Mouse (Mus musculus): ENCODE measurements around the gene Cir1. TPM values are rescaled to one million over a fixed set of nuclear protein-coding genes. Genes with fewer than 3 reads are reported as not detected.
A peak's percentile ranks its signal among the peaks of the same experiment; 100 is the strongest.

Gene Cir1
- polyA plus RNA-seq, 2 experiments = 13.8 to 20.5 TPM

DNA sequence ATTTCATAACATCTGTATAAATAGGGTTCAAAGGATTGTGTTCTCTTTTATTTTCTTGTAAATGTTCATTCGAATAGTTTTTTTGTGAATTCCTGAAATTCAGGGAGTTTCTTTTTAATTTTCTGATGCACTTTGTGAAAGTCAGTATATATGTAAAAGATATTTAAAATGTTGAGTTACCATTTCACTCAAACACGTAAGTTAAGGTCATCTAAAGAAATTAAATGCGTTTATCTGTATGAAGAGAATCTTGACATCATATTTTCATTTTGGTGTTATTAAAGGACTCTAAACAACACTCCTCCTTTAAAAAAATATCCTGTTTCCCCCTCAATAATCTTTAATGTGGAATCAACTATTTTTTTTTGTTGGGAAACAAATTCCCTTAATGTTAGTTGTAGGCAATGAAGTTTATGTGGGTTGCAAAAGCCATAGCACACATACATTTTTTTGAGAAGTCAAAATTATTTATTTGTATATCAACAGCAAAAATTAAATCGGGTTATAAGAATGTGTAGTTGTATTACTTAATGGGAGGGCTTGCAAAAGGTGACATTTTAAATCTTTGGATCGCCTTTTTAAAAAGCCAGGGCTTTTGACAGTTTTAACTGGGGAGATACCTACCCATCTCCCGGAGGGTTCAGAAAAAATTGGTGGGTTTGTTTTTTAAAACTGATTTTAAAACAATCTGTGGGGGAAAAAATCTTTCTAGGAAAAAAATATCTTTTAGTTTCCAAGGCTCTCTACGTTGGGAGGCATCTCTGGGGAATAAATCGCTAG lies 37.0 kb downstream of the Cir1 start:
- Histone ChIP-seq H3K27me3 (ENCODE audit: control insufficient read depth, insufficient read depth, low read length) (peaks cover 95% of the 10 kb centered on the region), H3K4me3 (ENCODE audit: insufficient read depth in 1 of 2, low read depth in 2 of 2, low read length in 2 of 2) (no peak overlapping the region), H3K9me3 (ENCODE audit: control insufficient read depth, low read length) (no peaks in the 10 kb centered on the region), H3K27ac (no peak overlapping the region), H3K4me1 (replicated peaks; ENCODE audit: control insufficient read depth in 2 of 2, insufficient read depth in 2 of 2, low read length in 1 of 2) (peaks cover 0 to 5% of the 10 kb centered on the region in 2 experiments; a peak in 3 of 4 replicates), H3K9ac (replicated peaks) (no peak overlapping the region), H3K4me2 (ENCODE audit: low read depth) (no peak overlapping the region), H3K36me3 (replicated peaks; ENCODE audit: control insufficient read depth, insufficient read depth, low read depth) (no peaks in the 10 kb centered on the region)
- 8% methylated on average over 8 of the region's 8 CpGs for WGBS (ENCODE audit: insufficient replicate concordance)
- no peak for DNase-seq (ENCODE audit: low read depth in 3 of 3, low spot score in 3 of 3)
- ATAC-seq (ENCODE audit: insufficient read depth) = no peak
- no peak for TF ChIP-seq CTCF (IDR thresholded peaks at IDR 0.05; ENCODE audit: low read depth)
- TF ChIP-seq EP300 (IDR thresholded peaks at IDR 0.05; ENCODE audit: low read depth) = no peak

DNA sequence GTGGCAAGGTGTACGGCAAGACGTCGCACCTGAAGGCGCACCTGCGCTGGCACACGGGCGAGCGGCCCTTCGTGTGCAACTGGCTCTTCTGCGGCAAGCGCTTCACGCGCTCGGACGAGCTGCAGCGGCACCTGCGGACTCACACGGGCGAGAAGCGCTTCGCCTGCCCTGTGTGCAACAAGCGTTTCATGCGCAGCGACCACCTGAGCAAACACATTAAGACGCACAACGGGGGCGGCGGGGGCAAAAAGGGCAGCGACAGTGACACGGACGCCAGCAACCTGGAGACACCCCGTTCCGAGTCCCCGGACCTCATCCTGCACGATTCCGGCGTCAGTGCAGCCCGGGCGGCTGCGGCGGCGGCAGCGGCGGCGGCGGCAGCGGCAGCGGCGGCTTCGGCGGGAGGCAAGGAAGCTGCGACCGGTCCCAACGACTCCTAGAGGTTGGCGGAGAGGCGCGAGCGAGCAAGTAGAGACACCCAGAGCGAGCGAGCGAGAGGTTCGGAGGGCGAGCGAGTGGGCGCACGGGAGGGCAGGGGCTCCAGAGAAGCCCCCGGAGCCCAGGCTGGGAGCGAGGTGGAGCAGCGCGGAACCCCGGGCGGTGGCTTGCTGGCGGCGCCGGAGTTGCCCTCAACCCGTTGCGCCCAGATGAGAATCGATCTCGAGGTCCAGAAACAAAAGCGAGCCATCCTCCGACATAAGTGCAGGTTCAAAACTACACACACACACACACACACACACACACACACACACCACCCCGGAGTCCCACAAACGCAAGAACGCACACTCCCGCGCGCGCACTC lies 38.2 kb downstream of the Cir1 start:
- Histone ChIP-seq H3K4me3 (ENCODE audit: insufficient read depth in 1 of 2, low read depth in 2 of 2, low read length in 2 of 2) (peak overlapping the region in 1 of 2 experiments; percentile 41; a peak in 2 of 4 replicates), H3K9ac (replicated peaks) (no peak overlapping the region), H3K27me3 (ENCODE audit: control insufficient read depth, insufficient read depth, low read length) (peaks cover 94% of the 10 kb centered on the region), H3K4me1 (replicated peaks; ENCODE audit: control insufficient read depth in 2 of 2, insufficient read depth in 2 of 2, low read length in 1 of 2) (peaks cover 0 to 5% of the 10 kb centered on the region in 2 experiments; a peak in 3 of 4 replicates), H3K9me3 (ENCODE audit: control insufficient read depth, low read length) (no peaks in the 10 kb centered on the region), H3K36me3 (replicated peaks; ENCODE audit: control insufficient read depth, insufficient read depth, low read depth) (no peaks in the 10 kb centered on the region), H3K27ac (no peak overlapping the region), H3K4me2 (ENCODE audit: low read depth) (peak overlapping the region; percentile 54)
- DNase-seq (ENCODE audit: low read depth in 3 of 3, low spot score in 3 of 3) = no peak
- TF ChIP-seq CTCF (IDR thresholded peaks at IDR 0.05; ENCODE audit: low read depth) = no peak
- TF ChIP-seq EP300 (IDR thresholded peaks at IDR 0.05; ENCODE audit: low read depth) = no peak
- ATAC-seq (ENCODE audit: insufficient read depth) = no peak
- WGBS (ENCODE audit: insufficient replicate concordance) = under 1% methylated on average over 86 of the region's 88 CpGs

DNA sequence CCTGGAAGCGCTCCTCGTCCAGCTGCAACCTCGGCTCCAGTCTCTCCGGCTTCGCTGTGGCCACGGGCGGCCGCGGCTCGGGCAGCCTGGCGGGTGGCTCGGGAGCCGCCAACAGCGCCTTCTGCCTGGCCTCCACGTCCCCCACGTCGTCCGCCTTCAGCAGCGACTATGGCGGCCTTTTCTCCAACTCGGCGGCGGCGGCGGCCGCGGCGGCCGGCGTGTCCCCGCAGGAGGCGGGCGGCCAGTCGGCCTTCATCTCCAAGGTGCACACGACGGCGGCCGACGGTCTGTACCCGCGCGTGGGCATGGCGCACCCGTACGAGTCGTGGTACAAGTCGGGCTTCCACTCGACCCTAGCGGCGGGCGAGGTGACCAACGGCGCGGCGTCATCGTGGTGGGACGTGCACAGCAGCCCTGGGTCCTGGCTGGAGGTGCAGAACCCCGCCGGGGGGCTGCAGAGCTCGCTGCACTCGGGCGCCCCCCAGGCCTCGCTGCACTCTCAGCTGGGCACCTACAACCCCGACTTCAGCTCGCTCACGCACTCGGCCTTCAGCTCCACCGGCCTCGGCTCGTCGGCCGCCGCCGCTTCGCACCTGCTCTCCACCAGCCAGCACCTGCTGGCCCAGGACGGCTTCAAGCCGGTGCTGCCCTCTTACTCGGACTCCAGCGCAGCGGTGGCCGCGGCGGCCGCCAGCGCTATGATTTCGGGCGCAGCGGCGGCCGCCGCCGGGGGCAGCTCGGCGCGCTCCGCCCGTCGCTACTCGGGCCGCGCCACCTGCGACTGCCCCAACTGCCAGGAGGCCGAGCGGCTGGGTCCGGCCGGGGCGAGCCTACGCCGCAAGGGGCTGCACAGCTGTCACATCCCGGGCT lies 39.0 kb downstream of the Cir1 start:
- TF ChIP-seq EP300 (IDR thresholded peaks at IDR 0.05; ENCODE audit: low read depth) (no peak), CTCF (IDR thresholded peaks at IDR 0.05; ENCODE audit: low read depth) (no peak)
- H3K36me3 ChIP-seq (replicated peaks; ENCODE audit: control insufficient read depth, insufficient read depth, low read depth) = no peaks in the 10 kb centered on the region
- no peaks in the 10 kb centered on the region for H3K9me3 ChIP-seq (ENCODE audit: control insufficient read depth, low read length)
- H3K9ac ChIP-seq (replicated peaks) = no peak overlapping the region
- 0 out of 2 replicates have a peak, but pooled peaks have one; percentile 23 for ATAC-seq (ENCODE audit: insufficient read depth)
- no peak overlapping the region for H3K27ac ChIP-seq
- H3K4me2 ChIP-seq (ENCODE audit: low read depth) = peak overlapping the region; percentile 54
- H3K4me1 ChIP-seq (replicated peaks; ENCODE audit: control insufficient read depth in 2 of 2, insufficient read depth in 2 of 2, low read length in 1 of 2) = peaks cover 0 to 5% of the 10 kb centered on the region in 2 experiments; a peak in 3 of 4 replicates
- DNase-seq (ENCODE audit: low read depth in 3 of 3, low spot score in 3 of 3) = no peak
- WGBS (ENCODE audit: insufficient replicate concordance) = under 1% methylated on average over 110 of the region's 110 CpGs
- H3K4me3 ChIP-seq (ENCODE audit: insufficient read depth in 1 of 2, low read depth in 2 of 2, low read length in 2 of 2) = peak overlapping the region; percentile 14 to 41; a peak in 2 of 4 replicates
- peaks cover 94% of the 10 kb centered on the region for H3K27me3 ChIP-seq (ENCODE audit: control insufficient read depth, insufficient read depth, low read length)

DNA sequence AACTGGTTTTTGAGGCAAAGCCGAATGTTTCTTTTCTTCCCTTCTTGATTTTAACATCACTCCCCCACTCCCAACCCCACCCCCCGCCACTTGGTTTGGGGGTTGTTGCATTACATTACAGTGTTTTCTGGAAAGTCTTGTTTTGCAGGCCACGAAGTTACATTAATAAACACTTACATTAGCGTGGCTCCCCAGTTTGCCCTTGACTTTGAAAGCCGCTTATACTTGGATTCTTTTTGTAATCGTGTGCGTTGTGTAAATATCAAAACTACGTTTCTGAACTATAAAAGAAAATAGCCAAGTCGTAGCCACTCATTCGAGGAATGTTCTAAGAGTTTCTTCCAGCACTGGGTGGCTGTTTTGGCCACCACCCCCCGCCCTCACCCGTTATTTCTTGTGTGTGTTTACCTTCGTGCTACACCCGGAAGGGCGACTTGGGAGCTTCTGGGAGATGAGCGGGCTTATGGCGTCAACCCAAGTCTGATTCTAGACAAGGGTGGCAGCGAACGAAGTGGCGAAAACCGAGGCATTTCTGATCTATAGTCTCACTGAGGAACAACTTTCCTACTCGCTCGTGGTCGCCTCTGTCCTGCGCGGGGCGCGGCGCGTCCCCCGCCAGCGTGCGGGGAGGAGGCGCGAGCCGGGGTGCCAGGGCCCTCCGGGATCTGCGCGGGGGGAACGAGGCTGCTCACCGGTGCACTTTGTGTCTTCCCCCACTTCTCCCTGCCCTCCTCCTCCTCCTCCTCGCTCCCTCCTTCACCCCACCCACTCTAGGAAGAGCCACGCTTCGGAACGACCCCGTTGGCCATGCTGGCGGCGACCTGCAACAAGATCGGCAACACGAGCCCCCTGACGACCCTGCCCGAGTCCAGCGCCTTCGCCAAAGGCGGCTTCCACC lies 39.9 kb downstream of the Cir1 start:
- H3K9me3 ChIP-seq (ENCODE audit: control insufficient read depth, low read length) = no peaks in the 10 kb centered on the region
- peak overlapping the region; percentile 25 to 41 for H3K4me3 ChIP-seq (ENCODE audit: insufficient read depth in 1 of 2, low read depth in 2 of 2, low read length in 2 of 2)
- DNase-seq (ENCODE audit: low read depth in 3 of 3, low spot score in 3 of 3) (no peak), ATAC-seq (ENCODE audit: insufficient read depth) (no peak)
- TF ChIP-seq CTCF (IDR thresholded peaks at IDR 0.05; ENCODE audit: low read depth) = no peak
- no peak for TF ChIP-seq EP300 (IDR thresholded peaks at IDR 0.05; ENCODE audit: low read depth)
- peaks cover 0 to 5% of the 10 kb centered on the region in 2 experiments; a peak in 3 of 4 replicates for H3K4me1 ChIP-seq (replicated peaks; ENCODE audit: control insufficient read depth in 2 of 2, insufficient read depth in 2 of 2, low read length in 1 of 2)
- 1% methylated on average over 55 of the region's 55 CpGs for WGBS (ENCODE audit: insufficient replicate concordance)
- H3K27ac ChIP-seq = no peak overlapping the region
- peak overlapping the region; percentile 54 for H3K4me2 ChIP-seq (ENCODE audit: low read depth)
- H3K36me3 ChIP-seq (replicated peaks; ENCODE audit: control insufficient read depth, insufficient read depth, low read depth) = no peaks in the 10 kb centered on the region
- peaks cover 94% of the 10 kb centered on the region for H3K27me3 ChIP-seq (ENCODE audit: control insufficient read depth, insufficient read depth, low read length)
- H3K9ac ChIP-seq (replicated peaks) = no peak overlapping the region
